In the genomic region with DNA sequence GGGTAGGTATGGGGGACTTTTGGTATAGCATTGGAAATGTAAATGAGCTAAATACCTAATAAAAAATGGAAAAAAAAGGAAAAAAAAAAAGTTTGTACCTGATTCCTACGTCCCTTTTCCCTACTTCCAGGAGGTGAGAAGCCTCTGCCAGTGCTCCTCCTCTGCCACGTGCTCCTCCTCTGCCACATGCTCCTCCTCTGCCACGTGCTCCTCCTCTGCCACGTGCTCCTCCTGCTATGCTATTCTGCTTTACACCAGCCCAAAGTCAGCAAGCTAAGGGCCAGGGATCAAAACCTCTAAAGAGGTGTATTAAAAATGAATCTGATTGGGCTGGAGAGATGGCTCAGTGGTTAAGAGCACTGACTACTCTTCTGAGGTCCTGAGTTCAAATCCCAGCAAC, we compare ENCODE assay signal across 39 mouse cellular contexts. TPM values are rescaled to one million over a fixed set of nuclear protein-coding genes. Genes with fewer than 3 reads are reported as not detected.
"Had no signal": no experiment of that assay in that cellular context is flagged by ENCODE, and none has a peak within 500 bp of the region (broad histone marks: within the 10 kb centered on the region; RNA-seq: fewer than 3 reads in every experiment).

No protein-coding gene starts in this region.

- DNase-seq: cerebellum, adult 2 months; cerebellum, adult 8-10 months; cerebellum, adult 9-10 months; cerebellum, adult 9-11 months; cerebellum, postnatal 10 days; cerebellum, postnatal 14 days; cerebellum, postnatal 25 days; cerebellum, postnatal 36 days; embryo, embryonic 11 days; forebrain, postnatal 0 days; gastrocnemius, adult 2 months; gastrocnemius, postnatal 10 days; gastrocnemius, postnatal 14 days; gastrocnemius, postnatal 25 days; gastrocnemius, postnatal 36 days; heart, adult 18-20 months; heart, adult 2 months had no signal

- H3K4me2 ChIP-seq: embryonic facial prominence, embryonic 12.5 days; embryonic facial prominence, embryonic 13.5 days; embryonic facial prominence, embryonic 15.5 days; forebrain, embryonic 12.5 days; forebrain, embryonic 13.5 days; forebrain, embryonic 15.5 days had no signal

- H3K9ac ChIP-seq: embryonic facial prominence, embryonic 12.5 days; embryonic facial prominence, embryonic 13.5 days; embryonic facial prominence, embryonic 15.5 days; forebrain, embryonic 12.5 days; forebrain, embryonic 13.5 days; forebrain, embryonic 15.5 days; forebrain, postnatal 0 days had no signal

- H3K27me3 ChIP-seq: embryonic facial prominence, embryonic 12.5 days; embryonic facial prominence, embryonic 13.5 days; embryonic facial prominence, embryonic 15.5 days; forebrain, embryonic 12.5 days; forebrain, embryonic 13.5 days; forebrain, embryonic 15.5 days had no signal

- H3K9me3 ChIP-seq: embryonic facial prominence, embryonic 10.5 days; embryonic facial prominence, embryonic 12.5 days; embryonic facial prominence, embryonic 13.5 days; embryonic facial prominence, embryonic 15.5 days; forebrain, embryonic 10.5 days; forebrain, embryonic 12.5 days; forebrain, embryonic 13.5 days; forebrain, embryonic 15.5 days had no signal

- H3K36me3 ChIP-seq: embryonic facial prominence, embryonic 10.5 days; embryonic facial prominence, embryonic 12.5 days; embryonic facial prominence, embryonic 13.5 days; embryonic facial prominence, embryonic 15.5 days; forebrain, embryonic 10.5 days; forebrain, embryonic 12.5 days; forebrain, embryonic 15.5 days had no signal

- H3K4me3 ChIP-seq: embryonic facial prominence, embryonic 10.5 days; embryonic facial prominence, embryonic 12.5 days; embryonic facial prominence, embryonic 13.5 days; embryonic facial prominence, embryonic 15.5 days; erythroblast, embryonic 14.5 days; forebrain, embryonic 10.5 days; forebrain, embryonic 12.5 days; forebrain, embryonic 13.5 days; forebrain, embryonic 15.5 days; gastrocnemius, adult 2 months; heart, adult 2 months had no signal

- H3K27ac ChIP-seq: embryonic facial prominence, embryonic 10.5 days; embryonic facial prominence, embryonic 12.5 days; embryonic facial prominence, embryonic 13.5 days; embryonic facial prominence, embryonic 15.5 days; forebrain, embryonic 10.5 days; forebrain, embryonic 12.5 days; forebrain, embryonic 13.5 days; forebrain, embryonic 15.5 days; gastrocnemius, adult 2 months; heart, adult 2 months had no signal

- ATAC-seq: forebrain, embryonic 13.5 days; forebrain, embryonic 14.5 days; forebrain, embryonic 15.5 days; forebrain, embryonic 16.5 days; forebrain, postnatal 0 days had no signal

RNA-seq across cellular contexts. Expression of a gene that starts 5.6 kb away (rescaled TPM):
- total RNA-seq: common myeloid progenitor, adult 5-6 weeks; forebrain, postnatal 0 days; gastrocnemius, adult 18-20 months; gastrocnemius, adult 2 months; gastrocnemius, adult 8-10 months; gastrocnemius, postnatal 10 days; gastrocnemius, postnatal 14 days; gastrocnemius, postnatal 25 days; gastrocnemius, postnatal 36 days; gastrocnemius, postnatal 4 days; granulocyte monocyte progenitor cell, adult 5-6 weeks had no signal
- polyA plus RNA-seq: cerebellum, adult 2 months; cortical plate, adult 2 months; embryonic facial prominence, embryonic 10.5 days; embryonic facial prominence, embryonic 11.5 days; embryonic facial prominence, embryonic 12.5 days; embryonic facial prominence, embryonic 13.5 days; embryonic facial prominence, embryonic 14.5 days; embryonic facial prominence, embryonic 15.5 days; erythroblast, embryonic 14.5 days; forebrain, embryonic 10.5 days; forebrain, embryonic 11.5 days; forebrain, embryonic 12.5 days; forebrain, embryonic 13.5 days; forebrain, embryonic 14.5 days; forebrain, embryonic 16.5 days; frontal cortex, adult 2 months; gonadal fat pad, adult 2 months; heart, adult 2 months had no signal

RNA-seq across cellular contexts. Expression of a gene that starts 27.2 kb away (rescaled TPM):
- total RNA-seq: common myeloid progenitor, adult 5-6 weeks; granulocyte monocyte progenitor cell, adult 5-6 weeks had no signal
- polyA plus RNA-seq: erythroblast, embryonic 14.5 days had no signal

RNA-seq across cellular contexts. Expression of a gene that starts 40.5 kb away (rescaled TPM):
- total RNA-seq: common myeloid progenitor, adult 5-6 weeks; granulocyte monocyte progenitor cell, adult 5-6 weeks had no signal
- polyA plus RNA-seq: erythroblast, embryonic 14.5 days had no signal
